Mouse (Mus musculus) retina, embryonic 14.5 days (tissue): ENCODE results near the gene Rps6ka1.
"Not testable (repeated sequence)": the region's sequence is repeated elsewhere in the genome, so short reads cannot be mapped to it uniquely, and the experiment has no call there.

Experiments
- DNase-seq: peaks from one replicate; pipeline ENCODE4 v3.0.0-alpha.2; 2015; ENCODE audit warnings: low spot score

The Rps6ka1 gene

GRCm38 (mm10) chr4:133863795-133864379 lies 23.7 kb downstream of the Rps6ka1 start:
- no peak for DNase-seq

- no peak for DNase-seq
Observed at GRCm38 (mm10) chr4:133857527-133857926, 30.1 kb downstream of the Rps6ka1 start.

DNA sequence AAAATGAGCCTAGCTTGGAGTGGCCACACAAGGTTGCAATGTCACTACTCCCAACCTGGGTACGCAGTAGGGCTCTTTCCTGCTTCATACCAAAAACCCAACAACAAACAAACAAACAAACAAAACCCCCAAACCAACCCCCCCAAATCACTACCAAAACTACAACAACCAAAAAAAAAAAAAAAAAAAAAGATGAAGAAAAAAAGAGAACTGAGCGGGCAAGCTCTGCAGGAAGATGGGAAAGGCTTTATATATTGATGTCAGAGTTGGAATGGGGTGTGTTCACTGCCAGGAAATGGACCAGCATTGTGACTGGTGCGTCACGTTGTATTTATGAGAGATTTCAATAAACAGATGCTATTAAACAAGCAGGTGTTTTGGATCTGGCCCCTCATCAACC lies 33.0 kb downstream of the Rps6ka1 start:
- no peak for DNase-seq

DNA sequence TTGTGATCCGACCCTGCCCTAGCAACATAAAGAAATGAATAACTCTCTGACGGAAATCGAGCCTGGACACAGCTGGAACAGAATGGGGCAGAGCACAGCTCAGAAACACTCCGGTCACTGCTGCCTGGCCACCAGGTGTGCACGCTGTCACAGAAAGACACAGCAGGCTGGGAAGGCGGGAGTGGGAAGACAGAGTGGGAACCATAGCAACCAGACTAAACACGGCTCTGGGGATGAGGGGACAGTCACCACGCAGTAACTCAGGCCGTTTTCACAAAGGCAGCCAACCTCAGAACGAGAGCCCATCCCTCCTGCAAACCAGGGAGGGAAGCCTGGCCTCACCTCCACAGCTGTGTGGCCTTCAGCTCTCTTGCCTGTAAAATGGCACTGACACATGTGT lies 34.0 kb downstream of the Rps6ka1 start:
- DNase-seq = no peak

GRCm38 (mm10) chr4:133846625-133847024 lies 41.0 kb downstream of the Rps6ka1 start:
- no peak for DNase-seq

GRCm38 (mm10) chr4:133845060-133845459 lies 42.5 kb downstream of the Rps6ka1 start:
- DNase-seq = no peak

DNA sequence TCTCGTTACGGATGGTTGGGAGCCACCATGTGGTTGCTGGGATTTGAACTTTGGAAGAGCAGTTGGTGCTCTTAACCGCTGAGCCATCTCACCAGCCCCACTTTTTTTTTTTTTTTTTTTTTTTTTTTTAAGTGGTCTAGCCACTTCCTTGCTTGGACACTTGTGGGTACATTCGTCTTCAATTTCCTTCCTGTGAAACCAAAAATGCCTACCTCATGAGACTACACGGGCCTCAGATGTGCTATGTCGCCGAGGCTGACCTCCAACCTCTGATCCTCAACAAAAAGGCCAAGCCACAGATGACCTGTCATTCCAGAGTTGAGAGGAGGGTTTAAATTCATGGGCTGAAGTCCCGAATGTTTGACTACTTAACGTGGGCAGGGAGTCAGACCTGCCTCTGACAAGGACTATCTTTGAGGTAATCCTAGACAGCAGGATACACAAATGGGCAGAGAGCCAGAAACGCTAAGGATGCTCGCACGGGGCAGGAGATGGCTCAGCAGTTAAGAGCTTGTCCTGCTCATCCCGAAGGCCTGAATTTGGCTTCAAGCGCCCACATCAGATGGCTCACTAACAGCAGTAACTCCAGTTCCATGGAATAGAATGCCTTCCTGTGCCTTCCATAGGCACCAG lies 43.3 kb downstream of the Rps6ka1 start:
- no peak for DNase-seq

- DNase-seq = no peak
Observed at GRCm38 (mm10) chr4:133842992-133843737, 44.4 kb downstream of the Rps6ka1 start.

- not testable (repeated sequence) for DNase-seq
Observed at GRCm38 (mm10) chr4:133841756-133842483, 45.7 kb downstream of the Rps6ka1 start.

- DNase-seq = no peak
Observed at GRCm38 (mm10) chr4:133841035-133841434, 46.6 kb downstream of the Rps6ka1 start.

- DNase-seq = no peak
Observed at GRCm38 (mm10) chr4:133840501-133840900, 47.1 kb downstream of the Rps6ka1 start.

DNA sequence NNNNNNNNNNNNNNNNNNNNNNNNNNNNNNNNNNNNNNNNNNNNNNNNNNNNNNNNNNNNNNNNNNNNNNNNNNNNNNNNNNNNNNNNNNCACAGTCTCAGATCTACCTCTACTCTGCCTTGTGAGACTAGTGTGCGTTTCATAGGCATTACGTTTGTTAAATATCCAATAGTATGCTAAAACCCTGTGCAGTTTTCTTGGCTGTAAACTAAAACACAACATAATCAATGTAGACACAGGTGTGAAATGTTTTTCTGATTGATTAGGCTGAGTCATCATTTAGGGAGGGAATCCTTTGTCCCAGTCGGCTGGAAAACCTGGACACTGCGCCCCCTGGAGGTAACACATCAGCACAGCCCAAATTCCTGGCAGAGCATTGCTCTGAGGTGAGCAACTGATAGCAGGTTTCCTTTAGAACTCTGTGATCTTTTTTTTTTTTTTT lies 48.2 kb downstream of the Rps6ka1 start:
- peak; percentile 62 for DNase-seq

DNA sequence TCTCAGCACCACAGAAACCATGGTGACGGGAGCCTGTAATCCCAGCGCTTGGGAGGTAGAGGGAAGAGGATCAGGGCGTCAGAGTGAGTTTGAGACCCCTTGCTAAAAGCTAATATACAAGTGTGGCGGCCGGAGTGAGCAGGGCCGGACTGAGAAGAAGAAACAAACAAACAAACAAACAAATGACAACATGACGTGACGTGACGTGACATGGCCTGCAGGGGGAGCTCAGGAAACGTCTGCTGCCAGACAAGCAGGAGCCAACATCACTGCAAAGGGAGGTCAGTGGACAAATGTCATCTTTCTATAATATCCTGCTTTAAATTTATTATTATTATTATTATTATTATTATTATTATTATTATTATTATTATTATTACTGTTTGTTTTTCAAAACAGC lies 51.0 kb downstream of the Rps6ka1 start:
- DNase-seq = peak; percentile 43

GRCm38 (mm10) chr4:133835211-133835610 lies 52.4 kb downstream of the Rps6ka1 start:
- DNase-seq = no peak

DNA sequence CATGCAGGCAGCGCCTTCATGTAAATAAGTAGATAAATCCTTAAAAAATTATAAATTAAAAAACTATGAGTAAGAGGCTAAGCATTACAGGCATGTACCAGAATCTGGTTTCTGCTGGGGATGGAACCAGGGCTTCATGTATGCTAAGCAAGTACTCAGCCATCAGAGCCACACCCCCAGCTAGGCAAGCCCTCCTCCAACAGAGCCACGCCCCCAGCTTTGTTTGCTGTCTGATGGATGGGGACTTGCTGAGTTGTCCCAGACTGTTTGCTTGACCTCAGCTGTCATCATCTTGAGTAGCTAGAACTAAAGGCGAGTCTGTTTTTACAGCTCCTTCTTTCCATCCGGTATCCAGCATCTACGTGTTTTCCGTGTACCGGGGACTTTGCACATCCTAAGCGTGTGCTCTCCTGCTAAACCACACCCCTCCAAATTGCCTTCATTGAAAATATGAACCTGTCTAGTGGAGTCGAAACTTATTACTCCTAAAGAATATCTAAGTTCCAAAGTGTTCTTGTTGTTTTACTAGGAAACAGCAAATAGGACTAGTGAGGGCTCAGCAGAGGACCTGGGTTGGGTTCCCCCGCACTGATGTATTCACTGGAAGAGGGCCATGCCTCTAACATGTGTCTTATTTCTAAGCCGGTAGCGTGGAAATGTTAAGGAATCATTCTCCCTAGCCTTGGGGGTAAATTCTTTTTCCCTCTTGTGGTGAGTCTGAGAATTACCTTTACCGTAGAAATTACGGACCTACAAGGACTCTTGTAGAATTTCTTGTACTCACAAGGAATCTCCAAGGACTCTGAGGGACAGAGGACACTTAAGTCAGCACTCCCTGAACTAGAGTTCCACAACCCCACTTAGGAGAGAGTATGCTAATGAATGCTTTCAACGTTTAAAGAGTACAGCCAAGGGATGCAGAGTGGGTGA lies 54.4 kb downstream of the Rps6ka1 start:
- DNase-seq = peak; percentile 54

DNA sequence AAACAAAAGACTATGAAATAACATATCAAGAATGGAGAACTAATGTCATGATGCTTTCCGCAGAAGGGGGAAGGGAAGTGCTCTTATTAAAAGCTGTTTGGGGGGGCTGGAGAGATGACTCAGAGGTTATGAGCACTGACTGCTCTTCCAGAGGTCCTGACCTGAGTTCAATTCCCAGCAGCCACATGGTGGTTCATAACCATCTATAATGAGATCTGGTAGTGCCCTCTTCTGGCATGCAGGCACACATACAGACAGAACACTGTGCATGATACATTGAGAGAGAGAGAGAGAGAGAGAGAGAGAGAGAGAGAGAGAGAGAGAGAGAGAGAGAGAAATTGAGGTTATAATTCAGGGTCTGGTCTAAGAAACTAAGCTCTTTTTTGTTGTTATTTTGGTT lies 57.1 kb downstream of the Rps6ka1 start:
- no peak for DNase-seq

DNA sequence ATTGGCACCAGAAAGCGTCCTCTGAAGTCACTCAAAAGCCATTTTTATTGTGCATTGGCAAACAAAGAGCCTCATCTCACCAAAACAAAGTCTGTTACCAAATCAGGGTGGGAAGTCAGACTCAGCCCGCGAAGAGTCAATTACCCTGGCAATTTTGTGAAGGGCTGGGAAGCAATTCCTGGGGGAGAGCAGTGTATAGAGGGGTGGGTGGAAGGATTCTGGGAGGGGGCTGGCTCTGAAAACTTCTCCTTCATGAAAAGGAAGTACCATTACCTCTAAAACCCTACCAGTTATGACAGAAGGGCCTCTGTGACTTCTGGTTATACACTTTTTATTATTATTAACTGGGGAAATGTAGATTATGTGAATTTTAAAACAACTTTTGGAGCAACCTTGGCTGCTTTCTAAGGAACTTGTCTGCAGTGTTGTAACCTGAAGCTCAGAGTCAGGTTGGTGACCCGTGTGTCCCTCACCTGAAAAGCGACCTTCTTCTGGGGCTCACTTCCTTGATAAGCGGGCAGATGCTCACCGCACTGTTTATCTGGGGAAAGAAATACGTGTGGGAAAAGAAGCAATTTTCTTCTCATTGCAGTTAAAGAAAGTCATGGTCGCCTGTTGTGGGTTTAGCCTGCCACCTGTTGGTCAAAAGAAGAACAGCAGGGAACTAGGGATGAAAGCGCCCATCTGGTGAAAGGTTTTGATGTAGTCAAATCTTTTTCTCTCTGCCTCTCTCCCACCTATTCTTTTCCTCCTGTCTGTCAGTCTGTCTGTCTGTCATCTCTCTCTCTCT lies 58.1 kb downstream of the Rps6ka1 start:
- DNase-seq = peak; percentile 87

GRCm38 (mm10) chr4:133827887-133828794 lies 59.5 kb downstream of the Rps6ka1 start:
- DNase-seq = no peak

DNA sequence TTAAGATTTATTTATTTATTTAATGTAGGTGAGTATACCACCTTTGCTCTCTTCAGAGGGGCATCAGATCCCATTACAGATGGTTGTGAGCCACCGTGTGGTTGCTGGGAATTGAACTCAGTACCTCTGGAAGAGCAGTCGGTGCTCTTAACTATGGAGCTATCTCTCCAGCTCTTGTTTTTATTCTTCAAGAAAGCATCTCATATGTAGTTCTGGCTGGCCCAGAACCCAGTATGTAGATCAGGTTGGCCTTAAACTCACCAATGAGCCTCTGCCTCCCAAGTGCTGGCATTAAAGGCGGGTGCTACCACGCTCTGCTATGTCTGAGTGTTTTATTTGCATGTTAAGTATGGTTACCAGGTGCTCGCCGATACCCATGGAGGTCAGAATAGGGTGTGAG lies 60.2 kb downstream of the Rps6ka1 start:
- no peak for DNase-seq

DNA sequence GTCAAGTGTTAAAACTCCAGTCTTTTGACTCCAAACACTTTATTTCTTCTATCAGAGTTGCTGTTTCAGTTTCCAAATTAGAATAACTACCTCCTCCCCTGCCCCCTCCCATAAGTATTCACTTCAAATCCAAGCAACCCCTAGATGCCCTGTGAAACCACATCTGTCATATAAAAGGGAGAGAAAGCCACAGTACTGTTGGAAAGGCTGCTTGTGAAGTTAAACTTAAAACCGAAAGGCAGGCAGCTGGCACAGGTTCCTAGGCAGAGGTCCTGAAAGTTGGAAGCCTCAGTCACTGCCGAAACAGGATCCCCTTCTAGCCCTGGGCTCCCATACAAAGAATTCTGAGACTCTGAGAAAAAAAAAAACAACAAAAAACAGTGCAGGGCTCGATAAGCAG lies 61.9 kb downstream of the Rps6ka1 start:
- DNase-seq = no peak
